Mouse (Mus musculus): ENCODE results near the gene Csrnp2.
A peak's percentile ranks its signal among the peaks of the same experiment; 100 is the strongest.

DNA sequence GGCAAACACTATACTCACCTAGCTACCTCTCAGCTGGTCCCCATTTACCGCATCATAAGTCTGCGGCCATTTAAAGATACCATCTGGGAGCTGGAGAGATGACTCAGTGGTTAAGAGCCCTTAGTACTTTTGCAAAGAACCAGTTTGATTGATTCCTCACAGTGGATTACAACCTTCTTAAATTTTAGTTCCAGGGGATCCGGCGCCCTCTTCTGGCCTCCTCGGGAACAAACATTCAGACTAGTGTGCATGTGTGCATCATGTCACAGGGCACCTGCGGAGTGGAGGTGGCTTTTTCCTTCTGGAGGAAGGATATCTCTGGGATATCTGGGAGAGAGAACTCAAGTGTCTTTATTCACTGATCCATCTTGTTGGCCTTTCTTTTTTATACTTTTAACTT lies 31.6 kb downstream of the Csrnp2 start:
- TF ChIP-seq CTCF (IDR thresholded peaks at IDR 0.05; ENCODE audit: low read depth) (peak; percentile 79), EP300 (IDR thresholded peaks at IDR 0.05; ENCODE audit: low read depth) (no peak)

Data from liver, embryonic 14.5 days (tissue).